Mouse (Mus musculus) 416B (cell line): Measurements from ENCODE around the gene Rgl1.

Source experiments
- DNase-seq: peaks from one replicate; pipeline ENCODE4 v3.0.0; 2011; ENCODE audit warnings: low read depth

Gene Rgl1

GRCm38 (mm10) chr1:152614743-152615380, 151.3 kb downstream of the Rgl1 start:
- no peak for DNase-seq

- no peak for DNase-seq
Measured at GRCm38 (mm10) chr1:152613158-152613857, 152.8 kb downstream of the Rgl1 start.

DNA sequence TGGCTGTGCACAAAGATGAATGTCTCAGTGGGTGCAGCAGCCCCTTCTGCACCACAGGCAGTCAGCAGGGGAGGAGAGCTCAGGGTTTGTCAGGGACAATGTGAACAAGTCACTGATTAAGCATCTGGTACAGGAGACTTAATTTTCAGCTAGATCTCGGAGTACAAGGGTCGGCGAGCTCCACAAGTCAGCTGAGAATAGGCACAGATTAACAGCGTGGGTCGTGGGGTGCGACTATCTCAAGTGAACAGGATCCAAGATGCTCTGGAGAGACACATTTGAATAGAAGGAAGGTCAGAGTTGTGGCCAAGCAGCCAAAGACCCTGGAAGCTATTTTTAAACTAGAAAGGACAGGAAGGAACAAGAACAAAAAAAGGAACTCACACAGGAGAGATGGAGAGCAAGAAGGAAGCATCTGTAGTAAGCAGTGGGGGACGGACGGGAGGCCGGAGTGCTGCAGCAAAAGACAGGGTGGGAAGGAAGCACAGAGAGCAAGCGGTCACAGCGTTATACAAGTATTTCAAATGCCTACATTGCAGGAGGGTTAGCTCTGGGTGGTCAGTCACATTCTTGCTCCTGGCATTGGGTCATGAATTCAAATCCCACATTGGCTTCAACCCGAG, 153.5 kb downstream of the Rgl1 start:
- peak; percentile 9 for DNase-seq

- DNase-seq, result no peak
Measured at GRCm38 (mm10) chr1:152609547-152609946, 156.6 kb downstream of the Rgl1 start.

DNA sequence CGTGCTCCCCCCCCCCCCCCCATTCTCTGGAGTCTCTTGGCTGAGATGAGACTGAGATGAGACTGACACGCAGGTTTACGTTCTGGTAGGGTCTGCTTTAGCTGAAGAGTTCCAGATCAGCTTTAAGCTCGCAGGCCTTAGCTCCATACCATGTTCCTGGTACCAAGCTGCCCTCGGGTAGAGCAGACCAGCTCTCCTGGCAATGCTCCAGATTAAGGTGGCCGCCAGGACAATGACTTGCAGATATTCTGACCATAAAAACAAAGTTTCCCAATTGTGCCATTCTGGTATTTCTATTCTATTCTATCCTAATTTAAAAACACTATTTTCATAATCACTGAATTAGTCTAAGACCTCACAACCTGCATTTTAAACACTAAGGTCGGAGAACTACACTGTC, 157.1 kb downstream of the Rgl1 start:
- no peak for DNase-seq

- no peak for DNase-seq
Measured at GRCm38 (mm10) chr1:152607765-152608164, 158.4 kb downstream of the Rgl1 start.

- DNase-seq, result no peak
Measured at GRCm38 (mm10) chr1:152606727-152607126, 159.4 kb downstream of the Rgl1 start.

DNA sequence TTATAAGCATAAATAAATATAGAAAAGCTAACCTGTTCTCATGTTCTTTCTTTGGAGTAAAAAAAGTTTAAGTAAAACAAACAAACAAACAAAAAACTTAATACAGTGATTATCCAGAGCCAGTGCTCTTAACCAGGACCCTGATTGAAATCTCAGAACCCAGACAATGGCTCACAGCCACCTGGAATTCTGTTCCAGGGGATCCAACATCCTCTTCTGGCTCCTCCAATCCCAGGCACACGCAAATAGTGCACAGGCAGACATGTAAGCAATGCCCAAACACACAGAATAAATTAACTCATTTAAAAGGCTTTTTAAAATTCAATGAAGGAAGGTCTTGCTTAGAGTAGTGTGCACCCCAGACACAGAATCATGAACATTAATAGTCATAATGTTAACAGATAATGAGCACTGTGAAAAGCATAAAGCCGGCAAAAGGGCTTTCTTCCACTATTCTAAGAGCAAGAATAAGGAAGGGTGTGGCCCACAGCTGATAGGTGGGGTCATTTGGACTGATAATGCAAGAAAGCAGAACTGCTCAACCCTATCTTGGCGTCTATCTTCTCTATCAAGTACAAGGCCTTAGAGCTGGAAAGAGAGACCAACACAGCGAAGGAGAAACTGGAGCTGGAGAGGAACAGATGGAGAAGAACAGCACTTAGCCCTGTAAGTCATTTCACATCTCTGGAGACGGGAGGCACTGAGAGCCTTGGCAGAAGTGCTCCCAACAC, 160.1 kb downstream of the Rgl1 start:
- DNase-seq, result peak; percentile 17

DNA sequence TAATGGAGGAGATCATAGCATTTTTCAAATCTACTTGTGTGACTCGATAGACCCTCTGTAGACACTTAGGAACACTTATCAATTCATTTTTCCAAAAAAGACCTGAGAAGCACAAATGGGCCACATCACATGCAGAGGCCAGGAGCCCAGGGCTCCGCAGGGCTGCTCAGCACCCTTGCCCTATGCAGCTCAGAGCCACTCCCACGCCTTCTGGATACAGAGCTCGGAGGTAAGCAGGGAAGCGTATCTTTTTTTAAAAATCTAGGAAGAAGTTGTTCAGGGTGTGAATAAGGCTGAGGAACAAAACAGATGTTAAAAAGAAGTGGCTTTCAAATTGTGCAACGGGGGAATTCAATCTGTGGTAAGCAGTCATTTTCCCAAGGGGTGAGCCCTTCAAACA, 162.0 kb downstream of the Rgl1 start:
- no peak for DNase-seq

DNA sequence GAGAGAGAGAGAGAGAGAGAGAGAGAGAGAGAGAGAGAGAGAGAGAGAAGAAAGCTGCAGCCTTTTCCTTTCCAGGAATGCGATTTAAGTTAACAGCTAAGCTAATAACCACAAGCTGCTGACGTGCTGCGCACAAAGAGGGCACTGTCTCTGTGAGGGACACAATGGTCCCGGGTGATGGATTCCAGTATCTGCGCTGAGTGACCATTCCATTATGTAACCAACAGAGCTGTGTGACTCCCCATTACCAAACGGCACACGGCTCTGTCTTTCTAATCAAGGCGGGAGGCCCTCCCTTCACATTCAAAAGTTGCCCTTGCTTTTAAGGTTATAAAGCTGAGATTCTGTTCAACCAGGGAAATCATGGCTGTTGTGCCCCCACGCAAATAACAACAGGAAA, 162.5 kb downstream of the Rgl1 start:
- no peak for DNase-seq

DNA sequence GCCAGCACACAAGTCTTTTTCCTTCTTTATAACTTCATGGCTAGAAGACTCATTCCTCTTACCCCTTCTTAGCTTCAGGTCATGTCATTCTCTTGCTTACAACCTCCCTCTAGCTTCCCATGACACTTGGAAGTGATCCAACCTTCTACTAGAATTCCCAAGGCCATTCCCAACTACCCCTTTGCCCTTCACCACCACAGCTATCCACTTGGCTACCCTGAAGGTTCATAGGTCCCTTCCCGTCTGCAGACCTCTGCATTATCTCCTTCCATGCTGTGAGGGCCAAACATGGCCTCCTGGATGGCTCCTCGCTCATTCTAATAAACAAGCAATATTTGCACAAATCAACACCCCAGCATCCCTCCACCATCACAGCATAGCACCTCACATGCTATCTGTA, 165.7 kb downstream of the Rgl1 start:
- DNase-seq, result no peak

DNA sequence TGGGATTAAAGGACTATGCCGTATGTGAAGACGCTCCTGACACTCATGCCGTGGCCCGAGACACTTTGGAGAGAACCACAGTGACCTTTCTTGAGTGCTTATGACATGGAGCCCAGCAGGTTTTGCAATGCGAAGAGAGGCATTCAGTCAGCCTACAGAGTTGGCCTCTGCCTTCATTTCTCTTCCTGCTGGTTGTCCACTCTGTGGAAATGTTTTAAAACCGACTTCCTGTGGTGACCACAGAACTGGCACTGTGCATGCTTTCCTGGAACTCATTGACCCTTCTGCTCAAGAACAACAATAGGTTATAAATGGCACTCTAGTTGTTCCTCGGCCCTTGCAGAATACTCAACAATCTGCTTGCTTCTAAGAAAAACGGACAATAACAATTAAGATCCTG, 166.8 kb downstream of the Rgl1 start:
- peak; percentile 52 for DNase-seq

DNA sequence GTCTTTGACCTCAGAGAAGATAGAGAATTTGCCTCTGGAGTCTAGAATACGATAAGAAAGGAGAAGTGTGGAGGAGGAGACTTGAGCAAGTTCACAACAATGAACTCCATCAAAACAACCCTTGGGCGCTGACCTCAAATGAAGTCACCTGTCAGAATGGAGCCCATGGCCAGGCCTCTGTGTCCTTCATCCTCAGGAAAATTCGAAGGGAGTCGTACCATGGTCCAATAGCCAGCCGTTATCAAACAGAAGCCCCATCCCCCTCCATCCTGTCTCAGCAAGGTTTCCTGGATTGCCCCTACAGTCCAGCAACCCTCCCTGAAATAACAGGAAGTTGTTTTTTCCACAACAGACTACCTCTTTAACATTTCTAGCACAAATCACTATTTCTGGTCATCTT, 171.5 kb downstream of the Rgl1 start:
- DNase-seq, result no peak

DNA sequence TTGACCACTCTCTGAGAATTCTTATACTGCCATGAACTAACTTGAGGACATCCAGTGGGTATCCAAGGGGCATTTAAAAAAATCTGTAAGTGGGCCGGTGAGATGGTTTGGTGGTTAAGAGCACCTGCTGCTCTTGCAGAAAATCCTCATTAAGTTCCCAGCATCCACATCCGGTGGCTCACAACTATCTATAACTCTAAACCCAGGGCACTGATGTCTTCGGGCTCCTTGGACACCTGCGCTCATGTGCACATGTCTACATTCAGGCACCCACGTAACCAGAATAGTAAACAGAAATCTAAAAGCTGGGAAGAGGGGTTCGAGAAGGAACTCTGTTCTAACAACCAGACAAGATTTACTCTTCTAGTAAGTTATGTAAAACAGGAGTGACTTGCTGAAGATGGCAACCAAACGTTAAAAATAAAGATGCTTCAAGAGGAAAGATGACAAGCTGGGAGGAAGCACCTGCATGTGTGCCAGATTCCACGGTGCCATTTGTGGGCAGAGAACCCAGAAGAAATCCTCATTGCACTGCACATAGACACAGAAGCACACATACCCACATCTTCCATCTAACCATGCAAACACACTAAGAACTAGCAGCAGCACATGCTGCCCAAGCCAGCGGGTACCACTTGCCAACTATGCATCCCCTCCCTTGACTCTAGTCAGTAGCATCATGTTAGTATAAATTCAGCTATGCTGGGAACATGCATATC, 172.2 kb downstream of the Rgl1 start:
- no peak for DNase-seq

- DNase-seq, result no peak
Measured at GRCm38 (mm10) chr1:152593382-152593781, 172.8 kb downstream of the Rgl1 start.

GRCm38 (mm10) chr1:152592609-152593008, 173.5 kb downstream of the Rgl1 start:
- DNase-seq, result no peak

DNA sequence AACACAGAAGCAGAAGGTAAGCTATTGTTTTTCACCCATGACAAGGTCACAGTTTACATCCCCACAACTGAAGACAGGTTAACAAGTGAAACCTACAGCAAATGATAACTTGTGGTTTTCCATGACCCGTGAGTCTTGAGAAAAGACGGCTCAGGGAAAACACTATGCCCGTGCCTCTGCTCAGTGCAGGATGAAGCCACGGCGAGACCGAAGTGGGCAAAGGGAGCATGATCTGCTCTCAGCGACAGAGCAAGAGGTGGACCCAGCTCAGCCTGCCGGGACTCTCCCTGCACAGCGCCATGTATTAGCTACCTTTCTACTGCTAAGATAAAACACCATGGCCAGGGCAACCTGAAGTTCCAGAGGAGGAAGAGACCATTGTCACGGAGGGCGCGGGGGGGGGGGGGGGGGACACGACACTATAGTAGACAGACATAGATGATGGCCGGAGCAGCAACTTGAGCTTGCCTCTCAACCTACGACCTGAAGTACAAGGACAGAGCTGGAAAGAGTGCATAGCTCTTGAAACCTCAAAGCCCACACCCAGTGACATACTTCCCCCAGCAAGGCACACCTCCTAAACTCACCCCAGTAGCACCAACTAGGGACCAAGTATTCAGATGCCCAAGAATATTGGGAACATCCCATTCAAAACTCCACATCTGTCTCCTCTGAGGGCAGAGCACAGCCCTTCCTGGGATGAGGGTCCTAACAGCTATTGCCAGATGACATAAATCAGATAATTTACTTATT, 174.2 kb downstream of the Rgl1 start:
- DNase-seq, result no peak

DNA sequence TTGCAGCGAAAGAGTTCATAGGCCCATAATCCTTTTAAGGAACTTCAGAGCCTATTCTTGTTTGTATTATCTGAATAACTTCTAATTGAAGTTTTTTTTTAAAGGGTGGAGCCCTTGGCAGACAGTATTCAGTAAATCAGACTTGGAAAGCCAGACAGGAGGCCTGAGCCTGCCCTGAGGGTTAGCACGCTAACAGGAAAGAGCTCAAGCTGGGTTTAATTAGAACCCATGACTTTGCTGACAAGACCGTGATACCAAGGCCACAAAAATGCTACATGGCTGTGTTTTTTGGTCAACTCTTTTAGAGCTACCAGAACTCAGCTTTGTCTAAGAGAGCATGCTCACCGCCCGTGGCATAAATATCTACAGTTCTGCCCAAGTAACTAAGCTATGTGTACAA, 175.8 kb downstream of the Rgl1 start:
- no peak for DNase-seq

- no peak for DNase-seq
Measured at GRCm38 (mm10) chr1:152589331-152589935, 176.7 kb downstream of the Rgl1 start.

DNA sequence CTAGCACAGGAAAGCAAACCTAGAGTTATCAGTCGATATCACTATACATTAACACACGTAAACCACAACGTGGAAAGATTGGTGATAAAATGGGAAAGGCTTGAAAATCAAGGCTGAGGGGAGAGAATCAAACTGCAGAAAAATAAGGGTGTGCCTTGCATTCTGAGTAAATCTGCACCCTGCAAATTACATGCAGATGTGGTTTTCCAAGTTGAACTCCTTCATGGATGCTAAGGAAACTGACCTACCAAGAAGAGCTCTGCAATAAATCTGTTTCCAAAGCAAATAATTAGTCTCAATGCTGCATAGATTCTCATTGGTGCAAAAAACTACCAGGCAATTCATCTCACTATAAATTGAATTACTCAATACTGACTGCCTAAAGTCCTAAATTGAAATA, 178.7 kb downstream of the Rgl1 start:
- no peak for DNase-seq

DNA sequence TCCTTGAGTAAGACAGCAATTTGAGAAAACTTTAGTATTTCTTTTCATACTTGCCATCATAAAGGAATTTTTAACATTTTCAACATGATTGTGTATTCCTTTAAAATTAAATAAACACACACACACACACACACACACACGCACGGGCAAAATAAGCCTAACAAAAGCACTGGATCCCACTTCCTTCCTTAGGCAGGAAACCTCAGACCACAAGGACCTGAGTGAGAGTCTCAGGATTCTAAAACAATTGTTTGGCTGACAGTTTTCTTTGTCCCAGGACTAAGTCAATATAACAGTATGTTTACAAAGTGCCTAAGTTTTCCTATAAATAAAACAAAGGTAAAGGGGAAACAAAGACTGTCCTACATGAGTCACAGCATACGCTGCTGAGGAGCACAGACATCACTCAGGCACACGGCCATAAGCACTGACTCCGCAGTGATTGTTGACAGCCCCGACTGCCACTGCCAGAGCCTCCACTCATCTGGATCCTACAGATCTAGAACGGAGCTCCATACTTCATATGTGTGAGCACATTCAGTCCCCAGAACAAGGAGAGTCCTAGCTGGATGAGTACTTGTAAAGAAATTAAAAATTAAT, 180.7 kb downstream of the Rgl1 start:
- peak; percentile 66 for DNase-seq
